In the genomic region with DNA sequence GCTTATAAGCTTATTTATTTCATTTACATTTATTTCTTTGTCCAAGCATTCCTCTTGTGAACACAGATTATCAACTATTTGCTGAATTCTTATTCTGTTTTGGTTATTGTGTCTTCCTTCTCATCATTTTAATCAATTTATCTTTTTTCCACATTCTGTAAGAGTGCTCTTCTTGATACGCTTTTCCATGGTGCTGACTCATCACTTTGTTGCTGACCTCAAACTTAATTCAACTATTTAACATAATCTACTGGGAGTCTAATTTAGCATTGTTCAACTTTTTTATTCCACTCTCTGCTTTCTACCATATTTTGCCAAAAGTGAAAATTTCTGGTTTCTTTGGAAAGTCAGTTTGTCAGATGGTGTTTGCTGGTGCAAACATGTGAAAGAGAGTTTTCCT, we compare ENCODE assay signal across 31 mouse cellular contexts.
"Had no signal": no experiment of that assay in that cellular context is flagged by ENCODE, and none has a peak within 500 bp of the region (broad histone marks: within the 10 kb centered on the region; RNA-seq: fewer than 3 reads in every experiment).

No protein-coding gene starts in this region.

- H3K4me2 ChIP-seq: limb, embryonic 12.5 days; limb, embryonic 13.5 days; limb, embryonic 15.5 days; liver, embryonic 12.5 days; liver, embryonic 13.5 days; liver, embryonic 15.5 days; lung, embryonic 14.5 days; lung, embryonic 15.5 days; midbrain, embryonic 11.5 days; midbrain, embryonic 12.5 days; midbrain, embryonic 13.5 days; midbrain, embryonic 15.5 days; neural tube, embryonic 12.5 days had no signal

- H3K4me3 ChIP-seq: limb, embryonic 10.5 days; limb, embryonic 12.5 days; limb, embryonic 13.5 days; limb, embryonic 15.5 days; liver, embryonic 12.5 days; liver, embryonic 13.5 days; liver, embryonic 15.5 days; lung, embryonic 15.5 days; megakaryocyte, embryonic 14.5 days; midbrain, embryonic 10.5 days; midbrain, embryonic 12.5 days; midbrain, embryonic 13.5 days; midbrain, embryonic 15.5 days; myocyte; neural tube, embryonic 12.5 days had no signal

- H3K4me1 ChIP-seq: limb, embryonic 10.5 days; limb, embryonic 12.5 days; limb, embryonic 13.5 days; limb, embryonic 15.5 days; liver, embryonic 12.5 days; liver, embryonic 13.5 days; liver, embryonic 15.5 days; lung, embryonic 15.5 days; megakaryocyte, embryonic 14.5 days; midbrain, embryonic 10.5 days; midbrain, embryonic 12.5 days; midbrain, embryonic 13.5 days; midbrain, embryonic 15.5 days; neural tube, embryonic 12.5 days had no signal

- H3K27me3 ChIP-seq: limb, embryonic 12.5 days; limb, embryonic 13.5 days; limb, embryonic 15.5 days; liver, embryonic 12.5 days; liver, embryonic 13.5 days; liver, embryonic 15.5 days; lung, embryonic 15.5 days; megakaryocyte, embryonic 14.5 days; midbrain, embryonic 12.5 days; midbrain, embryonic 13.5 days; midbrain, embryonic 15.5 days; neural tube, embryonic 12.5 days had no signal

- H3K9ac ChIP-seq: limb, embryonic 12.5 days; limb, embryonic 13.5 days; limb, embryonic 15.5 days; liver, embryonic 12.5 days; liver, embryonic 13.5 days; liver, embryonic 14.5 days; liver, embryonic 15.5 days; liver, postnatal 0 days; lung, embryonic 14.5 days; lung, embryonic 15.5 days; midbrain, embryonic 12.5 days; midbrain, embryonic 13.5 days; midbrain, embryonic 15.5 days; neural tube, embryonic 12.5 days had no signal

- H3K27ac ChIP-seq: limb, embryonic 10.5 days; limb, embryonic 12.5 days; limb, embryonic 13.5 days; limb, embryonic 15.5 days; liver, embryonic 12.5 days; liver, embryonic 13.5 days; liver, embryonic 14.5 days; liver, embryonic 15.5 days; lung, embryonic 15.5 days; macrophage; midbrain, embryonic 10.5 days; midbrain, embryonic 12.5 days; midbrain, embryonic 13.5 days; midbrain, embryonic 15.5 days; neural tube, embryonic 12.5 days had no signal

- DNase-seq: left cerebral cortex, postnatal 4 days; liver; liver, embryonic 13.5 days; liver, postnatal 0 days; lung, adult 18-20 months; lung, adult 2 months; lung, embryonic 14.5 days; lung, postnatal 10 days; lung, postnatal 14 days; lung, postnatal 36 days; lung, postnatal 4 days; midbrain, embryonic 14.5 days had no signal

- ATAC-seq: liver, embryonic 12.5 days; liver, postnatal 0 days; lung, postnatal 0 days; midbrain, embryonic 13.5 days; midbrain, embryonic 15.5 days; midbrain, embryonic 16.5 days had no signal

- H3K9me3 ChIP-seq: limb, embryonic 10.5 days; limb, embryonic 12.5 days; limb, embryonic 13.5 days; limb, embryonic 15.5 days; liver, embryonic 12.5 days; liver, embryonic 13.5 days; liver, embryonic 15.5 days; lung, embryonic 15.5 days; megakaryocyte, embryonic 14.5 days; midbrain, embryonic 10.5 days; midbrain, embryonic 12.5 days; midbrain, embryonic 13.5 days; midbrain, embryonic 15.5 days; neural tube, embryonic 12.5 days had no signal

- H3K36me3 ChIP-seq: limb, embryonic 10.5 days; limb, embryonic 12.5 days; limb, embryonic 13.5 days; limb, embryonic 15.5 days; liver, embryonic 12.5 days; liver, embryonic 13.5 days; liver, embryonic 15.5 days; lung, embryonic 15.5 days; midbrain, embryonic 10.5 days; midbrain, embryonic 12.5 days; midbrain, embryonic 13.5 days; midbrain, embryonic 15.5 days; neural tube, embryonic 12.5 days had no signal
